Mouse (Mus musculus): ENCODE data around the gene Ercc6l.

Ercc6l gene

DNA sequence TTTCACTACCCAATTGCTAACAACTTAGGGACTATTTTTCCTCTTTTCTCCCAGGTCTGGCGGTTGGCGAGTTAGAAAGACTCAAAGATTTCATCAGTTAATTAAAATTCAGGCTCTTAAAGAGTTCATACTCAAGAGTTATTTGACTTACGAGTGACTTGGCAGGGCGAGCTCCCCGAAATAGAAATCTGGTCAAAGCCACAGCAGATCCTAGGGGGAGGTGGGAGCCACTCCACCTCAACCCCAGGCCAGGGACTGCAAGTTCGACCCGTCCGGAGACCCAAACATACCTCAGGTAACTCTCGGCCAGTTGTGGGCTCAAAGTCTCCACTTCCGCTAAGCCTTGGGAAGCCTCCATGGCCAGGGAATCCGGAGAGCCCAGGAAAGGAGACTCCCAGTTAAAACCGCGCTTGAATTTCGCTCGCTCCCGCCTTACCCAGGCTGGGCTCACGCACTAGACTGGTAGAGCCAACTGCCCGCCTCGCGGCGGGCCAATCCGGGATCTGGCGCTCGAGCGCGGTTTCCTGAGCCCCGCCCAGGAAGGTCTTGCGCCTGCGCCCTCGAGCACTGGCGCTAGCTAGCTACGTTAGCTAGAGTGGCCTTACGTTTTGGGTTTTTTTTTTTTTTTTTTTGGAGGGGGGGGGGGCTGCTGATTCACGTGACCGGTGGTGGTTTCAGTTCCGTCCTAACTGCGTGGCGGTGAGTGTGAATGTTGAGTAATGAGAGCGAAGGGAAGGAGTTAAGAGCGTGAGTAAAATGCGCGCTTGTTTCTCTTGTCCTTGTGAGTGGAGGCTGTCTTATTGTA is at the start of gene Ercc6l:
TSS of gene Ercc6l (minus strand) at position 474 of the 805 bp plus-strand sequence.
- DNase-seq (ENCODE audit: low spot score), result peak; percentile 92

DNA sequence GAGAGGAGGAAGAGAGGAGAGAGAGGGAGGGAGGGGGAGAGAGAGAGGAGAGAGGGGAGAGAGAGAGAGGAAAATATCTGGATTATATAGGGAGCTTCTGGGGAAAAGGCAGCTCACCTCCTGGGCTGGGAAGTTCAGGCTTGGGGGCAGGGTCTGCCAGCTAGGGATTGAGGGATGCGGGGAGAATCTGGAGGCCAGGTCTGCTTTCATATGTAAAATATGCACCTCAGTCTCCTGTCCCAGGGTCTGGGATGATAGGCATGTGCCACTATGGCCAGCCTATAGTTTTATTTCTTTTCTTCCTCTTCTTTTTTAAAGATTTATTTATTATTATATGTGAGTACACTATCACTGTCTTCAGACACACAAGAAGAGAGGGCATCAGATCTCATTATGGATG is 33.9 kb upstream of the Ercc6l start:
- DNase-seq (ENCODE audit: low spot score), result no peak

- DNase-seq (ENCODE audit: low spot score), result no peak
Observed at GRCm38 (mm10) chrX:102189581-102189980, 32.7 kb upstream of the Ercc6l start.

- peak; percentile 85 for DNase-seq (ENCODE audit: low spot score)
Observed at GRCm38 (mm10) chrX:102188712-102189497, 32.0 kb upstream of the Ercc6l start, which contains the start of gene Rps4x. Gene Rps4x, minus strand, starts transcription at chrX:102189394.

- DNase-seq (ENCODE audit: low spot score), result no peak
Observed at GRCm38 (mm10) chrX:102187023-102187699, 30.3 kb upstream of the Ercc6l start.

- no peak for DNase-seq (ENCODE audit: low spot score)
Observed at GRCm38 (mm10) chrX:102182575-102182974, 25.7 kb upstream of the Ercc6l start.

- no peak for DNase-seq (ENCODE audit: low spot score)
Observed at GRCm38 (mm10) chrX:102175538-102176287, 18.8 kb upstream of the Ercc6l start.

DNA sequence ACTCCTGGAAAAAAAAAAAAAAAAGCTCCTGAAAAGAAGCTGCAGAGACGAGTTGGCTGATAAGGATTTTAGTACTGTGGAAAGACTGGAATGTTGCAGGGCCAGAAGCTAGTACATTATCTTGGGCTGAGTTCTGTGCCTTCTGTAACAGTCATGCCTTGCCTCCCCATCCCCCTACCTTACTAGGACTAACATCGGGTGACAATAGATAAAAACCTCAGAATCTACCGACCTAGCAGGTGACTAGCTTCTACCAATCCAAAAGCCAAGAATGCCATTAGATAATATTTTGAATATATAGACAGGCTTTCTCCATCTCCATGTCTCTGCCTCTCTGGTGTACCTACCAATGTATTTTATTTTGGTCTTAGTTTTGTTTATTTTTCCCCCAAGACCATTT is 14.0 kb upstream of the Ercc6l start:
- no peak for DNase-seq (ENCODE audit: low spot score)

- no peak for DNase-seq (ENCODE audit: low spot score)
Observed at GRCm38 (mm10) chrX:102170135-102170534, 13.2 kb upstream of the Ercc6l start.

GRCm38 (mm10) chrX:102169724-102170123 is 12.8 kb upstream of the Ercc6l start:
- no peak for DNase-seq (ENCODE audit: low spot score)

GRCm38 (mm10) chrX:102166986-102167385 is 10.1 kb upstream of the Ercc6l start:
- peak; percentile 38 for DNase-seq (ENCODE audit: low spot score)

- DNase-seq (ENCODE audit: low spot score), result no peak
Observed at GRCm38 (mm10) chrX:102166521-102166920, 9.6 kb upstream of the Ercc6l start.

DNA sequence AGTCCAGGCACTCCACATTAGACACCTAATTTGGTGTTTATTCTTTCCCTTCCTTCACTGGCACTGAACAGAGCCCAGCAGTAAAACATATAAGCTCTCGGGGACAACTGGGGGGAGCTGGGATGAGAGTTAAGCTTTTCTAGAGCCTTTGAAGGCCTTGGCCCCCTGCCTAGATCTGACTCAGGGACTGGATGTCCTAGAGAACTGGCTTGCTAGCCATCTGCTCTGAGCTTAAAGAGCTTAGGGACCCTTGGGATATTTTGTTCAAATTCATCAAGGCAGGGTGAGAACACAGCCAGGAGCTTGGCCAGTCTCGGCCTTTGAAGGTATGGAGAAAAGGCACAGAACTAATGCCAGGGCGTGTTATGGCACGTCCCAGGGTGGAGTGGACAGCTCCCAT is 6.6 kb upstream of the Ercc6l start:
- DNase-seq (ENCODE audit: low spot score), result no peak

- DNase-seq (ENCODE audit: low spot score), result no peak
Observed at GRCm38 (mm10) chrX:102163096-102163495, 6.2 kb upstream of the Ercc6l start.

GRCm38 (mm10) chrX:102160528-102160927 is 3.6 kb upstream of the Ercc6l start:
- no peak for DNase-seq (ENCODE audit: low spot score)

GRCm38 (mm10) chrX:102159778-102160177 is 2.9 kb upstream of the Ercc6l start:
- peak; percentile 61 for DNase-seq (ENCODE audit: low spot score)

GRCm38 (mm10) chrX:102157423-102157791 is 516 bp upstream of the Ercc6l start:
- no peak for DNase-seq (ENCODE audit: low spot score)

DNA sequence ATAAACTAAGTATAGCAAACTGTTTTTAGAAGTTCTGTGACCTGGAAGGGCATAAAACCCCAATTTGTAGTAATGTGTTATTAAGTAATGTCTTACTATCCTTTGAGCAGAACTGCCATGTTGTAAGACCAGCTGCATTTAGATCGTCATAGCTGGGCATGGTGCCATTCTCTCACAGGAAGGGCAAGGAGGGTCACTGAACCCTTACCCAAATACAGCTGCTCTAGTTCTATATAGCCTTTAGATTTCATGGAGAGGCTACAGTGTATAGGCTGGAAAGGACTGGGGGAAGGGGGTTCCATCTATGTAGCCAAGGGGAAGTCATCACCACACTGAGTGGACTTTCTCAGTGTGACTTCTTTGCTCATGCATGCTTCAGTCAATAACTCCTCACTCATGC is 15.7 kb downstream of the Ercc6l start:
- no peak for DNase-seq (ENCODE audit: low spot score)

DNA sequence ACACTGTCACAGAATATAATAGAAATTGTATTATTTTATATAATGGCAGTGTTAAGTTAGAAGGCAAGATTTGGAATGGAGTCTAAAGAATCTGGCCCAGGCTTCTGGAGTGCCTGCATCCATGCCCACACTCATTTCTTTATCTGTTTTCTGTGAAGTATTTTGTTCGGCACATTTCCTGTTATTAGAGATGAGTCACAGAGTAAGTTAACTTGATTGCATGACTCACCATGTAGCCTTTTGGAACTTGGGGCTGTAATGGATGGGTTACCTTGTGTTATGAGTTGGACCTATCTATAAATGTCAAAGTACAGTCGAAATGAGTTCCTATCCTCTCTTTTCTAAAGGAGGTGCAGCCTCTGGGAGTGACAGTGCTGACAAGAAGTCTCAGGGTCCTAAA is 35.6 kb downstream of the Ercc6l start:
- DNase-seq (ENCODE audit: low spot score), result no peak

DNA sequence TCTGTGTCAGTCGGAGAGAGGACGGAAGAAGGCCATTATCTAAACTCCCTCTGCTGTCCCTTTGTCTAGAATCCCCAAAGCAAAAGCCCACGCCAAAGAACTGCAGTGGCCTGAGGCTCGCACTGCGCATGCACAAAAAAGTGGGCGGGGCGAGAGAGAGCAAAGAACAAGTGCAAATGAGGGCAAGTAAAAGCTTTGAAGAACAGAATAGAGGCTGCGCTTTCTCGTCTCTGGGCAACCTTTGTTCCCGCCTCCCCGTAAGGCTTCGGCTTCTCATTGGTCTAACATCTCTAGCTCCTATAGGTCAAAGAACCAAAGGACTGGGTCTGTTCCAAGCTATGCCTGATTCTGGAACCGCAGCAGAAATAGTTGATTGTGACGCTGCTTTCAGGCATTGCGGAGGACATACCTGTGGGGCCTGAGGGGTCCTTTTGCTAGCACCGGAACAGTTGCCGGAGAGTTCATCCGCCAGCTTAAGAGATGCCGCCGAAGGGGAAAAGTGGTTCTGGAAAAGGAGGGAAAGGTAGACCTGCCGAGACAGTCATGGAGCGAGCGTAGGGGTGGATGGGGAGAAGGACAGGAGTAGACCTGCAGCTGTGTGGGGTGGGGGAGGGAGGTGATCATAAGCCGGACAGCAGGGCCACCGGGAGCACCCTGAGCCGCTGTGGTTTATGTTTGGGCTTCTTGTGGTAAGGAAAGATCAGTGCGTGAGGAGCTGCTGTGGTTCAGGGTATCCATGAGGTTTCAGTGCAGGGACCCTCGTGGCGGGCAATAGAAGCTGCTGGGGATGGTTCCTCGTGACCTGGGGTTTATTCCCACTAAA is 37.6 kb downstream of the Ercc6l start, which contains the start of gene Pin4:
TSS of gene Pin4 (plus strand) at position 406 of the 823 bp plus-strand sequence.
- DNase-seq (ENCODE audit: low spot score), result peak; percentile 95

DNA sequence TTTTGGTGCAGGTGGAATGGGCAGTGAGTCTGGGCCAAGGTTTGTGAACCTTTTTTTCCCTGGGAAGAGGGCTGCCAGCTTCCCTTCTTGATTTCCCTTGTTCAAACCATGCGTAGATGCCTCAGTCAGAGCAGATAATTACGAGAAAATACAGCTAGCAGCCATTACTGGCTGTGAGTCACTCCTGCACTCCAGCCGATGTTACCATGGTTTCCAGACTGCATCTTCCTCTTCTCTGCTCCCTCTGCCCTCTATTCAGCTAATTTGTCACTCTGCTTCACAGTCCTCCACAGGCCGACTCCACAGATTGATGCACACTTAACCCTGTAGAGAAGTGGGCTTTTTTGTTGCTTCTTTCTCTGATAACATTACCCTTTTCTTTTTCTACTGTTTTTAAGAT is 41.2 kb downstream of the Ercc6l start:
- DNase-seq (ENCODE audit: low spot score), result no peak

Measured in retina, embryonic 14.5 days (tissue).